Mouse (Mus musculus): ENCODE results near the gene 1700021F05Rik. TPM values are rescaled to one million over a fixed set of nuclear protein-coding genes. Genes with fewer than 3 reads are reported as not detected.
A peak's percentile ranks its signal among the peaks of the same experiment; 100 is the strongest.

Gene 1700021F05Rik
- polyA plus RNA-seq (2015; fragmentation: Nextera tagmentation; extraction: Ambion mirVana) = 76.4 and 88.7 TPM in 2 replicates

GRCm38 (mm10) chr10:43540442-43541152 is at the start of gene 1700021F05Rik:
1700021F05Rik (minus strand) TSS chr10:43540994.
- peaks cover 26% of the 10 kb centered on the region for H3K4me1 ChIP-seq
- H3K4me2 ChIP-seq = peak within 1 kb of the TSS; percentile 81
- peak within 1 kb of the TSS; percentile 90 for H3K27ac ChIP-seq (replicated peaks)
- peak within 1 kb of the TSS; percentile 86 for H3K4me3 ChIP-seq
- ATAC-seq (ENCODE audit: extremely low read depth, insufficient number of reproducible peaks, low FRiP score, low TSS enrichment) = peak; percentile 98
- under 1% methylated on average over 56 of the region's 56 CpGs for WGBS
- no peaks in the 10 kb centered on the region for H3K27me3 ChIP-seq (replicated peaks)
- no peaks in the 10 kb centered on the region for H3K9me3 ChIP-seq
- peak within 1 kb of the TSS; percentile 96 for H3K9ac ChIP-seq
- peaks cover 10% of the 10 kb centered on the region for H3K36me3 ChIP-seq

- H3K4me3 ChIP-seq = no peak overlapping the region
- WGBS = 69% methylated on average over 8 of the region's 8 CpGs
- ATAC-seq (ENCODE audit: extremely low read depth, insufficient number of reproducible peaks, low FRiP score, low TSS enrichment) = no peak
- H3K9me3 ChIP-seq = no peaks in the 10 kb centered on the region
- H3K4me1 ChIP-seq = peaks cover 10% of the 10 kb centered on the region
- H3K9ac ChIP-seq = no peak overlapping the region
- H3K4me2 ChIP-seq = no peak overlapping the region
- H3K36me3 ChIP-seq = peaks cover 12% of the 10 kb centered on the region
- H3K27me3 ChIP-seq (replicated peaks) = no peaks in the 10 kb centered on the region
- H3K27ac ChIP-seq (replicated peaks) = no peak overlapping the region
Measured at GRCm38 (mm10) chr10:43588470-43589177, 47.8 kb upstream of the 1700021F05Rik start.

- Histone ChIP-seq H3K27me3 (replicated peaks) (no peaks in the 10 kb centered on the region), H3K27ac (replicated peaks) (no peak overlapping the region), H3K4me1 (peaks cover 15% of the 10 kb centered on the region), H3K9ac (no peak overlapping the region), H3K4me3 (no peak overlapping the region), H3K4me2 (no peak overlapping the region), H3K9me3 (no peaks in the 10 kb centered on the region), H3K36me3 (peaks cover 25% of the 10 kb centered on the region)
- ATAC-seq (ENCODE audit: extremely low read depth, insufficient number of reproducible peaks, low FRiP score, low TSS enrichment) = no peak
- 87% methylated on average over 4 of the region's 4 CpGs for whole genome bisulfite sequencing
Measured at GRCm38 (mm10) chr10:43584538-43584937, 43.7 kb upstream of the 1700021F05Rik start.

GRCm38 (mm10) chr10:43581260-43581659 is 40.5 kb upstream of the 1700021F05Rik start:
- H3K27ac ChIP-seq (replicated peaks) = peak overlapping the region; percentile 92
- WGBS = 50% methylated on average over 3 of the region's 3 CpGs
- peak overlapping the region; percentile 74 for H3K4me3 ChIP-seq
- H3K9me3 ChIP-seq = no peaks in the 10 kb centered on the region
- ATAC-seq (ENCODE audit: extremely low read depth, insufficient number of reproducible peaks, low FRiP score, low TSS enrichment) = no peak
- H3K27me3 ChIP-seq (replicated peaks) = peaks cover 6% of the 10 kb centered on the region; the same call in 1 of the 2 replicates
- peaks cover 7% of the 10 kb centered on the region for H3K4me1 ChIP-seq
- H3K4me2 ChIP-seq = peak overlapping the region; percentile 96
- H3K36me3 ChIP-seq = peaks cover 25% of the 10 kb centered on the region
- peak overlapping the region; percentile 88 for H3K9ac ChIP-seq

- Histone ChIP-seq H3K4me1 (peaks cover 7% of the 10 kb centered on the region), H3K4me3 (peak overlapping the region; percentile 74), H3K27me3 (replicated peaks) (peaks cover 6% of the 10 kb centered on the region; the same call in 1 of the 2 replicates), H3K9ac (peak overlapping the region; percentile 88), H3K9me3 (no peaks in the 10 kb centered on the region), H3K4me2 (peak overlapping the region; percentile 96), H3K27ac (replicated peaks) (peak overlapping the region; percentile 92), H3K36me3 (peaks cover 25% of the 10 kb centered on the region)
- WGBS = 1% methylated on average over 15 of the region's 15 CpGs
- no peak for ATAC-seq (ENCODE audit: extremely low read depth, insufficient number of reproducible peaks, low FRiP score, low TSS enrichment)
Measured at GRCm38 (mm10) chr10:43580649-43581078, 39.9 kb upstream of the 1700021F05Rik start.

GRCm38 (mm10) chr10:43579381-43580261 is 38.8 kb upstream of the 1700021F05Rik start:
- Histone ChIP-seq H3K9me3 (no peaks in the 10 kb centered on the region), H3K4me3 (peak overlapping the region; percentile 74)
- under 1% methylated on average over 49 of the region's 49 CpGs for WGBS

GRCm38 (mm10) chr10:43578754-43579380 is 38.1 kb upstream of the 1700021F05Rik start:
- H3K4me2 ChIP-seq = peak overlapping the region; percentile 96
- H3K9ac ChIP-seq = peak overlapping the region; percentile 88
- ATAC-seq (ENCODE audit: extremely low read depth, insufficient number of reproducible peaks, low FRiP score, low TSS enrichment) = peak; percentile 77
- H3K27ac ChIP-seq (replicated peaks) = peak overlapping the region; percentile 92
- WGBS = under 1% methylated on average over 46 of the region's 65 CpGs
- H3K4me3 ChIP-seq = peak overlapping the region; percentile 74
- H3K4me1 ChIP-seq = peaks cover 7% of the 10 kb centered on the region
- H3K9me3 ChIP-seq = no peaks in the 10 kb centered on the region
- H3K36me3 ChIP-seq = peaks cover 15% of the 10 kb centered on the region
- H3K27me3 ChIP-seq (replicated peaks) = peaks cover 6% of the 10 kb centered on the region; the same call in 1 of the 2 replicates

More at GRCm38 (mm10) chr10:43579381-43580261, 38.8 kb upstream of the 1700021F05Rik start:
- Histone ChIP-seq H3K4me1 (peaks cover 7% of the 10 kb centered on the region), H3K4me2 (peak overlapping the region; percentile 96), H3K9ac (peak overlapping the region; percentile 88), H3K27me3 (replicated peaks) (peaks cover 6% of the 10 kb centered on the region; the same call in 1 of the 2 replicates), H3K36me3 (peaks cover 23% of the 10 kb centered on the region), H3K27ac (replicated peaks) (peak overlapping the region; percentile 92)
- no peak for ATAC-seq (ENCODE audit: extremely low read depth, insufficient number of reproducible peaks, low FRiP score, low TSS enrichment)

- peak; percentile 42; the same call in 1 of the 2 replicates for ATAC-seq (ENCODE audit: extremely low read depth, insufficient number of reproducible peaks, low FRiP score, low TSS enrichment)
- Histone ChIP-seq H3K9ac (peak overlapping the region; percentile 88), H3K4me2 (peak overlapping the region; percentile 96), H3K27me3 (replicated peaks) (peaks cover 6% of the 10 kb centered on the region; the same call in 1 of the 2 replicates), H3K9me3 (no peaks in the 10 kb centered on the region), H3K27ac (replicated peaks) (peak overlapping the region; percentile 92), H3K4me3 (peak overlapping the region; percentile 74), H3K4me1 (peaks cover 7% of the 10 kb centered on the region), H3K36me3 (peaks cover 10% of the 10 kb centered on the region)
- 0% methylated on average over 32 of the region's 32 CpGs for WGBS
Measured at GRCm38 (mm10) chr10:43578366-43578753, 37.6 kb upstream of the 1700021F05Rik start.

- Histone ChIP-seq H3K4me3 (peak within 1 kb of the TSS; percentile 74), H3K4me2 (peak within 1 kb of the TSS; percentile 96), H3K4me1 (peaks cover 7% of the 10 kb centered on the region), H3K27ac (replicated peaks) (peak within 1 kb of the TSS; percentile 92), H3K36me3 (peaks cover 6% of the 10 kb centered on the region), H3K27me3 (replicated peaks) (peaks cover 6% of the 10 kb centered on the region; the same call in 1 of the 2 replicates), H3K9me3 (no peaks in the 10 kb centered on the region), H3K9ac (peak within 1 kb of the TSS; percentile 88)
- WGBS = 1% methylated on average over 6 of the region's 6 CpGs
- ATAC-seq (ENCODE audit: extremely low read depth, insufficient number of reproducible peaks, low FRiP score, low TSS enrichment) = no peak
Measured at GRCm38 (mm10) chr10:43577997-43578331, 37.2 kb upstream of the 1700021F05Rik start, which contains the start of gene Cd24a. Cd24a (plus strand) TSS chr10:43578284.

GRCm38 (mm10) chr10:43577299-43577996 is 36.7 kb upstream of the 1700021F05Rik start:
- H3K9ac ChIP-seq = peak overlapping the region; percentile 88
- peaks cover 1% of the 10 kb centered on the region for H3K36me3 ChIP-seq
- 27% methylated on average over 19 of the region's 19 CpGs for WGBS
- peak overlapping the region; percentile 96 for H3K4me2 ChIP-seq
- H3K4me3 ChIP-seq = peak overlapping the region; percentile 74
- ATAC-seq (ENCODE audit: extremely low read depth, insufficient number of reproducible peaks, low FRiP score, low TSS enrichment) = no peak
- peaks cover 6% of the 10 kb centered on the region; the same call in 1 of the 2 replicates for H3K27me3 ChIP-seq (replicated peaks)
- H3K9me3 ChIP-seq = peaks cover under 1% of the 10 kb centered on the region; the same call in 1 of the 2 replicates
- no peak overlapping the region for H3K27ac ChIP-seq (replicated peaks)
- peaks cover 7% of the 10 kb centered on the region for H3K4me1 ChIP-seq

Data from heart, embryonic 13.5 days (tissue).